Mouse (Mus musculus): ENCODE data around the gene Psd. TPM values are rescaled to one million over a fixed set of nuclear protein-coding genes. Genes with fewer than 3 reads are reported as not detected.

The Psd gene
- polyA plus RNA-seq, 1 experiment: 53.7 TPM

DNA sequence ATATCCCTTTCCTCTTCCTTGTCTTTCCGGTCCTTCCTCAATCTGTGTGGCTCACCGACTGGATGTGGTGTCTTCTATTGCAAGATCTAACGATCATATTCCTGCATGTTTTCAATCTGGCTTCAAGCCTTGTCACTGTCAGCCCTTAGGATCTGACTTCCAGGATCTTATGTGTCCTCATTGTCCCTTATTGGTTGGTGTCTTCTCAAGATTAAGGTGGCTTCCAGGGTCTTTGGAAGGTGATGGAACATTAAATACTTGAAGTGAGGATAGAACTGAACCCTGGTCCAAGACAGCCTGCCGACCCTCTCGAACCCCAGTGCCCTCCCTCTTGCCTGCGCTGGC, 12.0 kb upstream of the Psd start:
- no peaks in the 10 kb centered on the region for H3K36me3 ChIP-seq (ENCODE audit: control insufficient read depth, insufficient read depth, low read length)
- H3K27ac ChIP-seq (ENCODE audit: control insufficient read depth, insufficient read depth, low read depth, low read length): peak overlapping the region; percentile 16; the same call in 1 of the 2 replicates
- no peak for TF ChIP-seq CTCF (IDR thresholded peaks at IDR 0.05; ENCODE audit: control insufficient read depth, insufficient read depth, insufficient replicate concordance, low read depth, low read length)
- no peak for TF ChIP-seq POLR2A (IDR thresholded peaks at IDR 0.05; ENCODE audit: control insufficient read depth, low read depth, low read length)
- peaks cover 16% of the 10 kb centered on the region for H3K4me1 ChIP-seq (ENCODE audit: control insufficient read depth, insufficient read depth, low read length)
- peak overlapping the region; percentile 87 for H3K4me3 ChIP-seq (ENCODE audit: control insufficient read depth, low read depth, low read length)
- no peaks in the 10 kb centered on the region for H3K27me3 ChIP-seq (ENCODE audit: control insufficient read depth, insufficient read depth, low read length)

GRCm38 (mm10) chr19:46338331-46338936, 11.5 kb upstream of the Psd start, which contains the start of gene Cuedc2:
Cuedc2 (minus strand) TSS chr19:46338702.
- no peaks in the 10 kb centered on the region for H3K36me3 ChIP-seq (ENCODE audit: control insufficient read depth, insufficient read depth, low read length)
- peak within 1 kb of the TSS; percentile 87 for H3K4me3 ChIP-seq (ENCODE audit: control insufficient read depth, low read depth, low read length)
- no peaks in the 10 kb centered on the region for H3K27me3 ChIP-seq (ENCODE audit: control insufficient read depth, insufficient read depth, low read length)
- peak within 1 kb of the TSS; percentile 16; the same call in 1 of the 2 replicates for H3K27ac ChIP-seq (ENCODE audit: control insufficient read depth, insufficient read depth, low read depth, low read length)
- TF ChIP-seq CTCF (IDR thresholded peaks at IDR 0.05; ENCODE audit: control insufficient read depth, insufficient read depth, insufficient replicate concordance, low read depth, low read length): no peak
- peak; percentile 29; the same call in 1 of the 2 replicates for TF ChIP-seq POLR2A (IDR thresholded peaks at IDR 0.05; ENCODE audit: control insufficient read depth, low read depth, low read length)
- H3K4me1 ChIP-seq (ENCODE audit: control insufficient read depth, insufficient read depth, low read length): peaks cover 16% of the 10 kb centered on the region

DNA sequence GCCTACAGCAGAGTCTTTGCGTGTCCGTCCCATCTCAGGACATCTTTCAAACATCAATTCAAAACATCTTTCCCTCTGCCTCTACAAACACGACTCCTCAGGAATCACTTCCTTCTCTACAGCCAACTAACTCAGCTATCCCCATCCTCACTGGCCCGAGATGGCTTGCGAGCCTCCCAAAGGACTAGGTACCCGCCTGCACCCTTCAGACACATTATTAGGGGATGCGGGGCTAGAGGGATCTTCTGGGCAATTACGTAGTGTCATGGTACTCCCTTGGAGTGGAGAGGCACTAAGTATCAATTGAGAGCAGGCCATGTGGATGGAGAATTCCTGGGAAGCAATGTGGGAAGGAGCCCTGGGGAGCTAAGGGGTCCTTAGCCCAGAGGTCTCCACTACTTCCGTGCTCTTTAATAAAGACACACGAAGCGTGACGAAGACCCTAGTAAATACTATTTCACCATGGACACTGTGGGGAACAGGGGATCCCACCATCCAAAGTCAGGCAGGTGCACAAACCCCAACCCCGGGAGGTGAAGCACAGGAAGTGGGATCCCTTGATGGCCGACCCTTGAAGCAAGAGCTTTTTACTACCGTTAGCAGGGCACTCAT, 10.9 kb upstream of the Psd start:
- H3K4me3 ChIP-seq (ENCODE audit: control insufficient read depth, low read depth, low read length): peak overlapping the region; percentile 87
- TF ChIP-seq POLR2A (IDR thresholded peaks at IDR 0.05; ENCODE audit: control insufficient read depth, low read depth, low read length) (no peak), CTCF (IDR thresholded peaks at IDR 0.05; ENCODE audit: control insufficient read depth, insufficient read depth, insufficient replicate concordance, low read depth, low read length) (no peak)
- no peaks in the 10 kb centered on the region for H3K27me3 ChIP-seq (ENCODE audit: control insufficient read depth, insufficient read depth, low read length)
- H3K4me1 ChIP-seq (ENCODE audit: control insufficient read depth, insufficient read depth, low read length): peaks cover 16% of the 10 kb centered on the region
- no peaks in the 10 kb centered on the region for H3K36me3 ChIP-seq (ENCODE audit: control insufficient read depth, insufficient read depth, low read length)
- H3K27ac ChIP-seq (ENCODE audit: control insufficient read depth, insufficient read depth, low read depth, low read length): no peak overlapping the region

DNA sequence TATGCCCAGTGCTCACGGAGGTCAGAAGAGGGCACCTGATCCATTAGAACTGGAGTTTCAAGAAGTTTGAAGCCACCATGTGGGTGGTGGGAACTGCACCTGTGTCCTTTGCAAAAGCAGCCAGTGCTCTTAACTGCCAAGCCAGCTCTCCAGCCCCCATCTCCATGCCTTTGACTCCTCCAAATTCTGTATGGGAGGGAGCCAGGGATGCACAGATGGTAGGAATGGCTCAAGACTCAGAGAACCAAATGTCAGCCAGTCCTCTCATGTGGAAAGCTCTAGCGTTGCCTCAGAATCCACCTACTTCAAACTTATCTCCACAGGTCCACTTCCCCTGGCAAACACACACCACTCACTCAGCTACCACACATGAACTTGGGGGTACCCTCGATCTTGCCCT, 7.0 kb upstream of the Psd start:
- Histone ChIP-seq H3K36me3 (ENCODE audit: control insufficient read depth, insufficient read depth, low read length) (no peaks in the 10 kb centered on the region), H3K4me1 (ENCODE audit: control insufficient read depth, insufficient read depth, low read length) (peaks cover 13% of the 10 kb centered on the region), H3K27me3 (ENCODE audit: control insufficient read depth, insufficient read depth, low read length) (no peaks in the 10 kb centered on the region), H3K27ac (ENCODE audit: control insufficient read depth, insufficient read depth, low read depth, low read length) (no peak overlapping the region), H3K4me3 (ENCODE audit: control insufficient read depth, low read depth, low read length) (no peak overlapping the region)
- TF ChIP-seq POLR2A (IDR thresholded peaks at IDR 0.05; ENCODE audit: control insufficient read depth, low read depth, low read length): no peak
- no peak for TF ChIP-seq CTCF (IDR thresholded peaks at IDR 0.05; ENCODE audit: control insufficient read depth, insufficient read depth, insufficient replicate concordance, low read depth, low read length)

DNA sequence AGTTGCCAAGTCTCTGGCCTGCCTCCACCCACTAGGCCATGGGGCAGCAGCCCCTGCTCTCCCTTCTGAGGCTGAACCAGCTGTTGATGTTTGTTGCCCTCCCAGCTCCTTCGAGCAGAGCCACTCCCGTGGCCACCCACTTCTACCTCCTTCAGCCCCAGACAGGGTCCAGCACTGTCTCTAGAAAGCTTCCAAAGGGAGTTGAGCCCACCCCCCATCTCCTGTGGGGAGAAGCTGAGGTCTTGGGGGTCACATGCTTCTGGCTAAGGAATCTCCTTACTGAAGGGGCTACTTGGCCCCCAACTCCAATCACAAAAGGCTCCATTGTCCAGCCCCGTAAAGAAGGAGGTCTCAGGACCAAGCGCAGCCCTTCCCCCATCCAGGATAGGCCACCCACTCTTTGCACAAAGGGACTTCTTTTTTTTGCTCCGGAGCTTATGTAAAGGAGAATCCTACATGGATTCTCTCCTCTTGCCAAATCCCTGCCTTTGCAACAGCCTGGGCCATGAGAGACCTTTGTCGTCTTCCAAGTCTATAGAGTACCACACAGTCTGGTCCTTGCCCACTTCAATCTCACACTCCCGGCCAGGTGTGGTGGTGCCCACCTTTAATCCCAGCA, 5.9 kb upstream of the Psd start:
- Histone ChIP-seq H3K36me3 (ENCODE audit: control insufficient read depth, insufficient read depth, low read length) (no peaks in the 10 kb centered on the region), H3K4me1 (ENCODE audit: control insufficient read depth, insufficient read depth, low read length) (peaks cover 8% of the 10 kb centered on the region), H3K4me3 (ENCODE audit: control insufficient read depth, low read depth, low read length) (no peak overlapping the region), H3K27me3 (ENCODE audit: control insufficient read depth, insufficient read depth, low read length) (no peaks in the 10 kb centered on the region), H3K27ac (ENCODE audit: control insufficient read depth, insufficient read depth, low read depth, low read length) (no peak overlapping the region)
- TF ChIP-seq POLR2A (IDR thresholded peaks at IDR 0.05; ENCODE audit: control insufficient read depth, low read depth, low read length) (no peak), CTCF (IDR thresholded peaks at IDR 0.05; ENCODE audit: control insufficient read depth, insufficient read depth, insufficient replicate concordance, low read depth, low read length) (no peak)

- H3K27ac ChIP-seq (ENCODE audit: control insufficient read depth, insufficient read depth, low read depth, low read length): no peak overlapping the region
- TF ChIP-seq CTCF (IDR thresholded peaks at IDR 0.05; ENCODE audit: control insufficient read depth, insufficient read depth, insufficient replicate concordance, low read depth, low read length) (no peak), POLR2A (IDR thresholded peaks at IDR 0.05; ENCODE audit: control insufficient read depth, low read depth, low read length) (no peak)
- no peak overlapping the region for H3K4me3 ChIP-seq (ENCODE audit: control insufficient read depth, low read depth, low read length)
- H3K4me1 ChIP-seq (ENCODE audit: control insufficient read depth, insufficient read depth, low read length): peaks cover 10% of the 10 kb centered on the region
- H3K36me3 ChIP-seq (ENCODE audit: control insufficient read depth, insufficient read depth, low read length): no peaks in the 10 kb centered on the region
- no peaks in the 10 kb centered on the region for H3K27me3 ChIP-seq (ENCODE audit: control insufficient read depth, insufficient read depth, low read length)
Measured at GRCm38 (mm10) chr19:46331936-46332335, 5.0 kb upstream of the Psd start.

GRCm38 (mm10) chr19:46331326-46331725, 4.4 kb upstream of the Psd start:
- Histone ChIP-seq H3K27me3 (ENCODE audit: control insufficient read depth, insufficient read depth, low read length) (no peaks in the 10 kb centered on the region), H3K27ac (ENCODE audit: control insufficient read depth, insufficient read depth, low read depth, low read length) (no peak overlapping the region), H3K4me1 (ENCODE audit: control insufficient read depth, insufficient read depth, low read length) (peaks cover 16% of the 10 kb centered on the region), H3K36me3 (ENCODE audit: control insufficient read depth, insufficient read depth, low read length) (no peaks in the 10 kb centered on the region), H3K4me3 (ENCODE audit: control insufficient read depth, low read depth, low read length) (no peak overlapping the region)
- TF ChIP-seq CTCF (IDR thresholded peaks at IDR 0.05; ENCODE audit: control insufficient read depth, insufficient read depth, insufficient replicate concordance, low read depth, low read length) (no peak), POLR2A (IDR thresholded peaks at IDR 0.05; ENCODE audit: control insufficient read depth, low read depth, low read length) (no peak)
